Comparison of ENCODE assay signal across 19 mouse cellular contexts in genomic region chrX:43739780-43740463, GRCm38 (mm10).
"Had no signal": no experiment of that assay in that cellular context is flagged by ENCODE, and none has a peak within 500 bp of the region (broad histone marks: within the 10 kb centered on the region; RNA-seq: fewer than 3 reads in every experiment).

No protein-coding gene starts in this region.

- H3K36me3 ChIP-seq: lung, embryonic 15.5 days; midbrain, embryonic 10.5 days; midbrain, embryonic 12.5 days; neural tube, embryonic 13.5 days; neural tube, embryonic 15.5 days; stomach, embryonic 15.5 days had no signal

- H3K27me3 ChIP-seq: lung, embryonic 15.5 days; midbrain, embryonic 12.5 days; neural tube, embryonic 13.5 days; neural tube, embryonic 15.5 days; stomach, embryonic 15.5 days had no signal

- H3K4me3 ChIP-seq: lung, embryonic 15.5 days; midbrain, embryonic 10.5 days; midbrain, embryonic 12.5 days; myocyte; neural tube, embryonic 13.5 days; neural tube, embryonic 15.5 days; stomach, embryonic 15.5 days had no signal

- H3K9ac ChIP-seq: lung, embryonic 15.5 days; midbrain, embryonic 12.5 days; neural tube, embryonic 13.5 days; neural tube, embryonic 15.5 days; stomach, embryonic 15.5 days had no signal

- ATAC-seq: lung, postnatal 0 days; midbrain, embryonic 16.5 days had no signal

- H3K27ac ChIP-seq: lung, embryonic 15.5 days; midbrain, embryonic 10.5 days; midbrain, embryonic 12.5 days; neural tube, embryonic 13.5 days; neural tube, embryonic 15.5 days; stomach, embryonic 15.5 days had no signal

- DNase-seq: lung, adult 2 months; lung, postnatal 4 days; midbrain, embryonic 14.5 days; retina, postnatal 1 day; right cerebral cortex, adult 18-20 months; right cerebral cortex, postnatal 25 days; right cerebral cortex, postnatal 4 days; thymus, adult 18-20 months; thymus, postnatal 14 days; thymus, postnatal 36 days had no signal

- H3K4me2 ChIP-seq: lung, embryonic 15.5 days; midbrain, embryonic 12.5 days; neural tube, embryonic 13.5 days; neural tube, embryonic 15.5 days; stomach, embryonic 15.5 days had no signal

- H3K9me3 ChIP-seq: lung, embryonic 15.5 days; midbrain, embryonic 10.5 days; midbrain, embryonic 12.5 days; neural tube, embryonic 13.5 days; neural tube, embryonic 15.5 days; stomach, embryonic 15.5 days had no signal

- H3K4me1 ChIP-seq: lung, embryonic 15.5 days; midbrain, embryonic 10.5 days; midbrain, embryonic 12.5 days; neural tube, embryonic 13.5 days; neural tube, embryonic 15.5 days; stomach, embryonic 15.5 days had no signal
